Mouse (Mus musculus) gastrocnemius, adult 2 months (tissue): ENCODE data around the gene Vat1. TPM values are rescaled to one million over a fixed set of nuclear protein-coding genes. Genes with fewer than 3 reads are reported as not detected.
"Not testable (repeated sequence)": the region's sequence is repeated elsewhere in the genome, so short reads cannot be mapped to it uniquely, and the experiment has no call there.

Experiments used
- DNase-seq: peaks from one replicate; pipeline ENCODE4 v3.0.0; 2022
- H3K27ac ChIP-seq: fragments of 200-600 bp; 2 replicates; pipeline ENCODE4 v1.8.1; 2022; ENCODE audit warnings: mild to moderate bottlenecking
- H3K4me3 ChIP-seq: fragments of 200-600 bp; 2 replicates; pipeline ENCODE4 v1.8.1; 2022; ENCODE audit warnings: mild to moderate bottlenecking, moderate library complexity
- CTCF ChIP-seq: fragments of 200-600 bp; IDR thresholded peaks from 2 replicates; pipeline ENCODE4 v1.8.1; 2022; ENCODE audit warnings: antibody characterized with exemption, mild to moderate bottlenecking, moderate library complexity
- intact Hi-C: fragments of 180-260 bp; cut with DNase I; formaldehyde crosslinking; loops from one replicate; pipeline ENCODE4 v1.15.1; 2025
- total RNA-seq, 2 experiments: library from RNA; stranded (reverse); gene quantifications; 2 replicates each; pipeline ENCODE4 v1.2.3; 2021

Vat1 gene
- total RNA-seq, 2 experiments from 2014 or later = 10.0 to 14.5 TPM

- Histone ChIP-seq H3K27ac (no peak overlapping the region), H3K4me3 (no peak overlapping the region)
- no peak for DNase-seq
- intact Hi-C loops = no loop called here
- TF ChIP-seq CTCF = no peak
Measured at GRCm38 (mm10) chr11:101462583-101463440, 3.2 kb downstream of the Vat1 start.

GRCm38 (mm10) chr11:101462141-101462540 is 3.9 kb downstream of the Vat1 start:
- TF ChIP-seq CTCF = no peak
- DNase-seq = no peak
- intact Hi-C loops = no loop called here

DNA sequence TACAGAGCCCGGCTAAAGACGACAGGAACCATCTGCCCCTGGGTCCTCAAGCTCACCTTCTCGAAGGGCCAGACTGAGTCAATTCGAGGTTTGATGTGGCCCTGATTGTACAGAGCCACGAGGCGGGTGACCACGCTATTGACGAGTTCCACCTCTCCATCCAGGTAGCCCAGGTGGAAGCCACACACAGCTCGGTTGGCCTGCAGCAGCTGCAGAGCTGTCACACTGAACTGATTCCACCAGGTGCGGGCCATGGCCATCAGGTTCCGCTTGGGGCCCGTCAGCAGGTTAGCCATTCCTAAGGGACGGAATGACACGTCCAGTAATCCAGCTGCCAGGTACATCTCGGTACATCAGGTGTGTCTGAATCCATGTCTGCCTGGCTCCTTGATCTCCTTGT is 5.7 kb downstream of the Vat1 start:
- Histone ChIP-seq H3K4me3 (no peak overlapping the region), H3K27ac (no peak overlapping the region)
- intact Hi-C loops = no loop called here
- no peak for TF ChIP-seq CTCF
- DNase-seq = no peak

More at GRCm38 (mm10) chr11:101462141-101462540, 3.9 kb downstream of the Vat1 start:
- no peak overlapping the region for H3K27ac ChIP-seq
- H3K4me3 ChIP-seq = no peak overlapping the region

DNA sequence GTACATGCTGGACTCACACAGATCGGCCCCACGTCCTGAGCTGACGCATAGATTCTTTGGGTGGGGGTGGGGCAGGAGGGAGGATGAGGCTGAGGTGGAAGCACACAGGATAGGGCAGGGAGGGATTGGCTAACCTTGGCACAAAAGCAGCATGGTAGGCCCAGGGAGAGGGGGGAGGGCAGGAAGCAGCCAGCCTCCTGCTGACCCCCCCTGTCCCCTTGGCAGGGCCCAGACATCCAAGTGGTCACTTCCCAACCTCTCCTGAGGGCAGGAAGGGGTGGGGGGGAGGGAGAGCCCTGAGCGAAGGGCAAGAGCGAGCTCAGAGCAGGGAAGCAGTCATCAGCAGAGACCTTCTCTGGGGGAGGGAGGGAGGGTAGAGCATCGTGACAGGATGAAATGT is 6.3 kb downstream of the Vat1 start:
- H3K27ac ChIP-seq = peak overlapping the region; percentile 24; the same call in 1 of the 2 replicates
- intact Hi-C loops = no loop called here
- DNase-seq = no peak

DNA sequence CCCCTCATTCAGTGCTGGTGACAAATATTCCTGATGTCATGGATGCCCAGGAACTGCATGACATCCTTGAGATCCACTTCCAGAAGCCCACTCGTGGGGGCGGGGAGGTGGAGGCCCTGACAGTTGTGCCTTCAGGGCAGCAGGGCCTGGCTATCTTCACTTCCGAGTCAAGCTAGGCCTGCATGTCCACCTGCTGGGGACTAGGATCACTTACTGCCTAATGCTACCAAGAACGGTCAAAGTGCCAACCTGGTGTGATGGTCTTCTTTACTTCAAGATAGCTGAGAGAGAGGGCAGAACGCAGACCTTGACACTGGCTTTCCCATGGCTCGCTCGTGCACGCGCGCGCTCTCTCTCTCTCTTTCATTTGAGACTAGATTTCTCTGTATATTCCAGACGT is 7.8 kb downstream of the Vat1 start:
- TF ChIP-seq CTCF = no peak
- no peak overlapping the region for H3K4me3 ChIP-seq
- H3K27ac ChIP-seq = no peak overlapping the region
- DNase-seq = no peak
- intact Hi-C loops = no loop called here

More for the DNA sequence above, 6.3 kb downstream of the Vat1 start:
- no peak overlapping the region for H3K4me3 ChIP-seq
- no peak for TF ChIP-seq CTCF

DNA sequence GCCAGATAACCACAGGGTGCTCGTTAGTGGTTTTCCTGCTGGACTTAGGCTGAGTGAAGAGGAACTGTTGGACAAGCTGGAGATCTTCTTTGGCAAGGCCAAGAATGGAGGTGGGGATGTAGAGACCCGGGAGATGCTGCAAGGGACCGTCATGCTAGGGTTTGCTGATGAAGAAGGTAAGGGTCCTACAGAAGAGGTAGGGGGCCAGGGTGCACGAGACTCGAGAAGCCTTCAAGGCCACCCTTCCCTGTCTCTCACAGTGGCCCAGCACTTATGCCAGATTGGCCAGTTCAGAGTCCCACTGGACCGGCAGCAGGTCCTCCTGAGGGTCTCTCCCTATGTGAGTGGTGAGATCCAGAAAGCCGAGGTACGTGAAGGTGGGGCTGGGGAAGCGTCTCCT is 8.4 kb downstream of the Vat1 start:
- Histone ChIP-seq H3K4me3 (no peak overlapping the region), H3K27ac (no peak overlapping the region)
- DNase-seq = no peak
- no peak for TF ChIP-seq CTCF
- intact Hi-C loops = no loop called here

- no peak for TF ChIP-seq CTCF
- Histone ChIP-seq H3K4me3 (no peak overlapping the region), H3K27ac (no peak overlapping the region)
- intact Hi-C loops = no loop called here
- no peak for DNase-seq
Measured at GRCm38 (mm10) chr11:101455627-101456026, 10.4 kb downstream of the Vat1 start.

GRCm38 (mm10) chr11:101454702-101455101 is 11.3 kb downstream of the Vat1 start:
- Histone ChIP-seq H3K4me3 (no peak overlapping the region), H3K27ac (peak overlapping the region; percentile 49; the same call in 1 of the 2 replicates)
- intact Hi-C loops = no loop called here
- no peak for TF ChIP-seq CTCF
- DNase-seq = no peak

GRCm38 (mm10) chr11:101452093-101452774 is 13.8 kb downstream of the Vat1 start:
- Histone ChIP-seq H3K27ac (no peak overlapping the region), H3K4me3 (no peak overlapping the region)
- TF ChIP-seq CTCF = no peak
- intact Hi-C loops = no loop called here
- DNase-seq = no peak

- Histone ChIP-seq H3K27ac (no peak overlapping the region), H3K4me3 (no peak overlapping the region)
- no peak for TF ChIP-seq CTCF
- intact Hi-C loops = no loop called here
- DNase-seq = no peak
Measured at GRCm38 (mm10) chr11:101451536-101451935, 14.5 kb downstream of the Vat1 start.

DNA sequence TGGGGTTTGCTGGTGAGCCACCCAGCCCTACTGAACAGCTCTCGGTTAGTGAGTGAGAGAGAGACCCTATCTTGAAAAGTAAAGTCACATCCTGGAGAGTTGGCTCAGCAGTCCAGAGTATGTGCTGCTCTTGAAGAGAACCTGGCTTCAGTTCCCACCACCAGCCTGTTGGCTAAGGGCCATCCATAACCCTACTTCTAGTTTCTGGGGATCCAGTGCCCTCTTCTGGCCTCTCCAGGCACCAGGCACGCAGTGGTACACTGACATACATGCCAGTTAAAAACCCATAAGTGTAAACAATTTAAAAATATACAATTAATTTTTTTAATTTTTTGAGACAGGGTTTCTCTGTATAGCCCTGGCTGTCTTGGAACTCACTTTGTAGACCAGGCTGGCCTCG is 15.6 kb downstream of the Vat1 start:
- peak; percentile 20; the same call in 1 of the 2 replicates for TF ChIP-seq CTCF
- no peak for DNase-seq
- Histone ChIP-seq H3K4me3 (no peak overlapping the region), H3K27ac (no peak overlapping the region)
- intact Hi-C loops = no loop called here

GRCm38 (mm10) chr11:101449596-101449995 is 16.4 kb downstream of the Vat1 start:
- peak overlapping the region; percentile 90 for H3K27ac ChIP-seq
- DNase-seq, intact Hi-C loops: not testable (repeated sequence)
- peak overlapping the region; percentile 85 for H3K4me3 ChIP-seq

GRCm38 (mm10) chr11:101448899-101449298 is 17.1 kb downstream of the Vat1 start:
- intact Hi-C loops = no loop called here
- no peak for DNase-seq
- no peak for TF ChIP-seq CTCF
- Histone ChIP-seq H3K4me3 (peak overlapping the region; percentile 85), H3K27ac (peak overlapping the region; percentile 90)
